Mouse (Mus musculus): Measurements from ENCODE around the gene Sirpa. TPM values are rescaled to one million over a fixed set of nuclear protein-coding genes. Genes with fewer than 3 reads are reported as not detected.

Sirpa gene
- polyA plus RNA-seq, 1 experiment = 94.2 TPM

DNA sequence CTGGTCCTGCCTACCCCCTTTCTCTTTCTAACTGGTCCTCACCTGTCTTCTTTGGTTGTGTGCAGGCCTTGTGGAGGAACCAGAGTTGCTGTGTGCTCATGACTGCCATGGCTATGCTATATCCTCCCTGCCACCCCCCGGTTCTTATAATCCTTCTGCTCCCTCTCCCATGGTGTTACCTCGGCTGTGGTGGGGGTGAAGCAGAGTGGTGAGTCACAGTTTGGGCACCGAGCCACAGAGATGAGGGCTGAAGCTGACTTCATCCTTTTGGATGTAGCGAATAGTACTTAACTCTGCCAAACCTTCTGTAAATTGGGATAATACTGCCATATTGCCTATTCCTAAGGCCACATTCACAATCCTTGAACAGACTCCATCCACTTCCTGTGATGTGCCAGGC, 12.0 kb upstream of the Sirpa start:
- WGBS = 68% methylated on average over 4 of the region's 4 CpGs
- no peak for TF ChIP-seq POLR2A (IDR thresholded peaks at IDR 0.05; ENCODE audit: borderline replicate concordance, extremely low read depth, low read depth, low read length)
- no peaks in the 10 kb centered on the region for H3K4me1 ChIP-seq (ENCODE audit: control insufficient read depth, insufficient read depth, low read length)
- H3K4me3 ChIP-seq (replicated peaks; ENCODE audit: extremely low read depth, low read depth, low read length) = no peak overlapping the region
- no peak for DNase-seq

- no peak overlapping the region for H3K4me3 ChIP-seq (replicated peaks; ENCODE audit: extremely low read depth, low read depth, low read length)
- no peaks in the 10 kb centered on the region for H3K4me1 ChIP-seq (ENCODE audit: control insufficient read depth, insufficient read depth, low read length)
- WGBS = 36% methylated on average over 3 of the region's 3 CpGs
- no peak for TF ChIP-seq POLR2A (IDR thresholded peaks at IDR 0.05; ENCODE audit: borderline replicate concordance, extremely low read depth, low read depth, low read length)
- no peak for TF ChIP-seq CTCF (IDR thresholded peaks at IDR 0.05; ENCODE audit: insufficient read depth, low read length)
- DNase-seq = no peak
Measured at GRCm38 (mm10) chr2:129581826-129582225, 10.8 kb upstream of the Sirpa start.

DNA sequence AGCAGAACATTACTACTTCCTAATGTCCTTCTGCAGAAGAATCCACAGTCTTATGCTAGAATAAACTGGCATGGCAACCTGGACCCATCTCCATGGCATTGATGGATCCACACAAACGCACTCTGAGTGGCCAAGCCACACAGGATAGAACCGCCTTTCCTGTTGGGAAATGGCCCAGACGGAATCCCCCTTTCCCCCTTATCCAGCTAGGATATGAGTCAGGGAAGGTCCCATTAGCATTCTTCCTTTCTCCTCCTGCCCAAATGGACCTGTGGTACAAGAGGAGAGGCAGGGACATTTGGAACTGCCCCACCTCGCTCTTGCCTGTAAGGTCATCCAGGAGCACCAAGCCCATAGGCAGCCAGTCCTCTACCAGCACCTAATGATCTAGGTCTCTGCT, 10.4 kb upstream of the Sirpa start:
- Histone ChIP-seq H3K4me3 (replicated peaks; ENCODE audit: extremely low read depth, low read depth, low read length) (no peak overlapping the region), H3K4me1 (ENCODE audit: control insufficient read depth, insufficient read depth, low read length) (no peaks in the 10 kb centered on the region)
- TF ChIP-seq POLR2A (IDR thresholded peaks at IDR 0.05; ENCODE audit: borderline replicate concordance, extremely low read depth, low read depth, low read length) (no peak), CTCF (IDR thresholded peaks at IDR 0.05; ENCODE audit: insufficient read depth, low read length) (no peak)
- 59% methylated on average over 4 of the region's 4 CpGs for WGBS
- DNase-seq = no peak

GRCm38 (mm10) chr2:129584905-129585304, 7.7 kb upstream of the Sirpa start:
- Histone ChIP-seq H3K4me1 (ENCODE audit: control insufficient read depth, insufficient read depth, low read length) (no peaks in the 10 kb centered on the region), H3K4me3 (replicated peaks; ENCODE audit: extremely low read depth, low read depth, low read length) (no peak overlapping the region)
- no peak for DNase-seq
- WGBS = 25% methylated on average over 1 of the region's 1 CpGs
- TF ChIP-seq CTCF (IDR thresholded peaks at IDR 0.05; ENCODE audit: insufficient read depth, low read length) (no peak), POLR2A (IDR thresholded peaks at IDR 0.05; ENCODE audit: borderline replicate concordance, extremely low read depth, low read depth, low read length) (no peak)

GRCm38 (mm10) chr2:129585904-129586514, 6.6 kb upstream of the Sirpa start:
- WGBS = 72% methylated on average over 11 of the region's 11 CpGs
- no peak for DNase-seq
- TF ChIP-seq CTCF (IDR thresholded peaks at IDR 0.05; ENCODE audit: insufficient read depth, low read length) (no peak), POLR2A (IDR thresholded peaks at IDR 0.05; ENCODE audit: borderline replicate concordance, extremely low read depth, low read depth, low read length) (no peak)
- Histone ChIP-seq H3K4me3 (replicated peaks; ENCODE audit: extremely low read depth, low read depth, low read length) (no peak overlapping the region), H3K4me1 (ENCODE audit: control insufficient read depth, insufficient read depth, low read length) (no peaks in the 10 kb centered on the region)

DNA sequence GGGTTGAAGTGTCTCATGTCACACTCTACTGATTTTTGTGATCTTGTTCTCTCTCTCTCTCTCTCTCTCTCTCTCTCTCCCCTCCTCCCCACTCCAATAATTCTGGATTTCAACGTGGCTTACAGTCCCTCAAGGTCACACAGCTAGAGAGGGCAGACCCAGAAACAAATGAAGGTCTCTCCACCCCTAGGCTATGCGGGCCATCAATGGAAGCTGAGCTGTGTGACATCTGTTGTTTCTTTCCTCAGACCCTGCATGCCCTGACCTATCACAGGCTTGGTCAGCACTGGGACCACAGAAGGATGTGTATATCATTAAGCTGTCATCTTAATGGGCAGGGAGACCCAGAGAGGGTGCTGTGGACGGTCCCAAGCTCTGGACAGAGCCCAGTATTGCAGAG, 5.4 kb upstream of the Sirpa start:
- no peak for DNase-seq
- no peaks in the 10 kb centered on the region for H3K4me1 ChIP-seq (ENCODE audit: control insufficient read depth, insufficient read depth, low read length)
- WGBS = 55% methylated on average over 3 of the region's 3 CpGs
- no peak for TF ChIP-seq CTCF (IDR thresholded peaks at IDR 0.05; ENCODE audit: insufficient read depth, low read length)
- no peak overlapping the region for H3K4me3 ChIP-seq (replicated peaks; ENCODE audit: extremely low read depth, low read depth, low read length)

DNA sequence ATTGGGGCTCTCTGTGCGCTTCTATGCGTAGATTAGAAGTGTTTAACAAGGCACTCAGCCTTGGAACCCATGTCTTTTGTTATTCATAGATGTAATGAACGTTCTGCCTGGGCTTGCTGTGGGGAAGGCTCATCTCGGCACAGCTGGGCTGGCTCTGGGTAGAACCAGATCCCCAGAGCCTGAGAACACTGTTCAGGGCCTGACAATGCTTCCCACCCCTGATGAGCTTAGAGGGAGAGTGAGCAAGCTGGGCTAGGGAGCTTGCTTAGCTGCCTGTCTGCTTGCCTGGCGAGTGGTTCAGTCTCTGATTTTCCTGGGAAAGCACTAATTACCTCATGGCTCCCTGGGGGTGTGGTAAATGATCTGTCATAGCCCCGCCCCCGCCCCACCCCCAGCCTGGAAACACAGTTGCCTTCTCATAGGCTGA, 4.8 kb upstream of the Sirpa start:
- 40% methylated on average over 7 of the region's 7 CpGs for WGBS
- H3K4me1 ChIP-seq (ENCODE audit: control insufficient read depth, insufficient read depth, low read length) = no peaks in the 10 kb centered on the region
- no peak for TF ChIP-seq POLR2A (IDR thresholded peaks at IDR 0.05; ENCODE audit: borderline replicate concordance, extremely low read depth, low read depth, low read length)
- no peak for TF ChIP-seq CTCF (IDR thresholded peaks at IDR 0.05; ENCODE audit: insufficient read depth, low read length)
- no peak overlapping the region for H3K4me3 ChIP-seq (replicated peaks; ENCODE audit: extremely low read depth, low read depth, low read length)
- DNase-seq = no peak

GRCm38 (mm10) chr2:129591897-129592296, 738 bp upstream of the Sirpa start:
- no peak for DNase-seq
- 90% methylated on average over 4 of the region's 4 CpGs for WGBS
- no peak overlapping the region for H3K4me3 ChIP-seq (replicated peaks; ENCODE audit: extremely low read depth, low read depth, low read length)
- H3K4me1 ChIP-seq (ENCODE audit: control insufficient read depth, insufficient read depth, low read length) = peaks cover 2% of the 10 kb centered on the region; the same call in 1 of the 2 replicates
- no peak for TF ChIP-seq CTCF (IDR thresholded peaks at IDR 0.05; ENCODE audit: insufficient read depth, low read length)

DNA sequence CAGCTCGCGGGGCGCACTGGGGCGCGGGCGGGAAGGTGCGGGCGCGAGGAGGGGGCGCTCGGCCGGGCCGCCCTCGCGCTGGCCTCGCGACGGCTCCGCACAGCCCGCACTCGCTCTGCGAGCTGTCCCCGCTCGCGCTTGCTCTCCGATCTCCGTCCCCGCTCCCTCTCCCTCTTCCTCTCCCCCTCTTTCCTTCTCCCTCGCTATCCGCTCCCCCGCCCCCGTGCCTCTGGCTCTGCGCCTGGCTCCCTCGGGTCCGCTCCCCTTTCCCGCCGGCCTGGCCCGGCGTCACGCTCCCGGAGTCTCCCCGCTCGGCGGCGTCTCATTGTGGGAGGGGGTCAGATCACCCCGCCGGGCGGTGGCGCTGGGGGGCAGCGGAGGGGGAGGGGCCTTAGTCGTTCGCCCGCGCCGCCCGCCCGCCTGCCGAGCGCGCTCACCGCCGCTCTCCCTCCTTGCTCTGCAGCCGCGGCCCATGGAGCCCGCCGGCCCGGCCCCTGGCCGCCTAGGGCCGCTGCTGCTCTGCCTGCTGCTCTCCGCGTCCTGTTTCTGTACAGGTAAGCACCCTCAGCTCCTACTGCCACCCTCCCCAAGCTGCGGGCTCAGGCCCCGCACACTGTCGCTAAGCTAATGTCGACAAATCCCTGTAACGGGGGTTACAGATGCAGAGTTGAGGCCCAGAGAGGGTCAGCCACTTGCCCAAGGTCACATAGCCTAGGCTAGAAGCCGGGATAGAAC, 673 bp downstream of the Sirpa start:
- Histone ChIP-seq H3K4me1 (ENCODE audit: control insufficient read depth, insufficient read depth, low read length) (peaks cover 2% of the 10 kb centered on the region; the same call in 1 of the 2 replicates), H3K4me3 (replicated peaks; ENCODE audit: extremely low read depth, low read depth, low read length) (peak overlapping the region; percentile 79)
- under 1% methylated on average over 69 of the region's 77 CpGs for WGBS
- peak; percentile 65 for DNase-seq
- TF ChIP-seq CTCF (IDR thresholded peaks at IDR 0.05; ENCODE audit: insufficient read depth, low read length) (no peak), POLR2A (IDR thresholded peaks at IDR 0.05; ENCODE audit: borderline replicate concordance, extremely low read depth, low read depth, low read length) (peak; percentile 46; the same call in 1 of the 2 replicates)

DNA sequence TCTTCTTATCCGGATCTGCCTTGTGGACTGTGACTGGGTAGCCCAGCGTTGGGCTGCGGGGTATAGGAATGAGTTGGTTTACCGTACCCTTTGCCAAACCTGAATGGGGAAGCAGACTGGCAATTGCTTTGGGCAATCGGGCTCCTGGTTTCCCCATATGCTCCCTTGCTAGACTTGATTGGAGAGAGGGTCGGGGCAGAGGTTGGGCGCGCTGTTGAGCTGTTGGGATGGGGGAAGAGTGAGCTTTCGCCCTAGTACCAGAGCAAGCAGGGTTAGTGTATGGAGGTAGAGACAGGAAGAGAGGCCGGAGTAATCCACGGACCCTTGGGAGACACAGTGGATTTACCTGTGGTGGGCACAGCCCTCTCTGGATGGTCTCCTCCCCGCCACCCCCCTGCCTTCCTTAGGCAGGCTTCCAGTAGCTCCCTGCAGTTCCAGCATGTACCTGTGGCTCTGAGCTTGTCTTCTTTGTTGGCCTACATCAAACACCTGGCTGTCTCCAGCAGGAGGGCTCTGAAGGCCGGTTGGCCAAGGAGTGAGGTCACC, 1.3 kb downstream of the Sirpa start:
- 23% methylated on average over 13 of the region's 13 CpGs for WGBS
- peak overlapping the region; percentile 79 for H3K4me3 ChIP-seq (replicated peaks; ENCODE audit: extremely low read depth, low read depth, low read length)
- DNase-seq = peak; percentile 41
- H3K4me1 ChIP-seq (ENCODE audit: control insufficient read depth, insufficient read depth, low read length) = peaks cover 2% of the 10 kb centered on the region; the same call in 1 of the 2 replicates
- TF ChIP-seq POLR2A (IDR thresholded peaks at IDR 0.05; ENCODE audit: borderline replicate concordance, extremely low read depth, low read depth, low read length) = no peak
- no peak for TF ChIP-seq CTCF (IDR thresholded peaks at IDR 0.05; ENCODE audit: insufficient read depth, low read length)

Measured in lung, adult 2 months (tissue).